Mouse (Mus musculus) lung, postnatal 0 days (tissue): ENCODE data around the gene Gal3st4. TPM values are rescaled to one million over a fixed set of nuclear protein-coding genes. Genes with fewer than 3 reads are reported as not detected.

Experiments used
- ATAC-seq: fragments of 200-750 bp; cut with Nextera tagmentation; 2 replicates; pipeline ENCODE4 v1.8.0; 2017; ENCODE audit warnings: moderate library complexity
- DNase-seq: peaks from one replicate; pipeline ENCODE4 v3.0.0-alpha.2; 2016; ENCODE audit warnings: low spot score
- H3K27ac ChIP-seq: fragments of 300-500 bp; sonication (generic); 2 replicates; pipeline ENCODE4 v1.5.1; 2014; ENCODE audit warnings: antibody characterized with exemption, mild to moderate bottlenecking, low read length, mixed read lengths
- H3K27me3 ChIP-seq: fragments of 300-500 bp; sonication (generic); replicated peaks from 2 replicates; pipeline ENCODE4 v1.6.1; 2014; ENCODE audit warnings: low read length, mixed read lengths; ENCODE audit not compliant: insufficient read depth
- H3K36me3 ChIP-seq: fragments of 300-500 bp; sonication (generic); 2 replicates; pipeline ENCODE4 v1.6.1; 2014; ENCODE audit warnings: low read length, mixed read lengths; ENCODE audit not compliant: insufficient read depth
- H3K4me1 ChIP-seq: fragments of 300-500 bp; sonication (generic); 2 replicates; pipeline ENCODE4 v1.6.1; 2014; ENCODE audit warnings: antibody characterized with exemption, low read depth, low read length, mixed read lengths; ENCODE audit not compliant: insufficient read depth
- H3K4me2 ChIP-seq: fragments of 300-500 bp; sonication (generic); replicated peaks from 2 replicates; pipeline ENCODE4 v1.6.1; 2014; ENCODE audit warnings: low read depth, mild to moderate bottlenecking, low read length, moderate library complexity, mixed read lengths
- H3K4me3 ChIP-seq: fragments of 300-500 bp; sonication (generic); 2 replicates; pipeline ENCODE4 v1.5.1; 2014; ENCODE audit warnings: low read depth, low read length
- H3K9ac ChIP-seq: fragments of 300-500 bp; sonication (generic); replicated peaks from 2 replicates; pipeline ENCODE4 v1.6.1; 2014; ENCODE audit warnings: low read depth, mild to moderate bottlenecking
- H3K9me3 ChIP-seq: fragments of 300-500 bp; sonication (generic); 2 replicates; pipeline ENCODE4 v1.6.1; 2016; ENCODE audit warnings: low read length, mixed read lengths
- CTCF ChIP-seq: IDR thresholded peaks from 2 replicates; pipeline ENCODE4 v1.5.1; 2016; ENCODE audit warnings: antibody characterized with exemption, mild to moderate bottlenecking
- EP300 ChIP-seq: IDR thresholded peaks from 2 replicates; pipeline ENCODE4 v1.6.1; 2016; ENCODE audit warnings: antibody characterized with exemption, mild to moderate bottlenecking, control low read depth
- WGBS: fragments of 180-500 bp; shearing (Covaris S2); extraction: QIAGEN DNeasy Blood & Tissue Kit; methylation state at CpG from one replicate; pipeline ENCODE4 v1.1.7; 2014; 5-methylcytosine and 5-hydroxymethylcytosine counted together
- polyA plus RNA-seq: library from polyadenylated mRNA; unstranded; fragments of >200 nt; fragmentation: Nextera tagmentation; extraction: Ambion mirVana; gene quantifications from 2 replicates; pipeline ENCODE4 v1.2.1, GENCODE M21; 2015

Gal3st4 gene
- polyA plus RNA-seq, 1 experiment from 2014 or later, result 0.84 TPM

DNA sequence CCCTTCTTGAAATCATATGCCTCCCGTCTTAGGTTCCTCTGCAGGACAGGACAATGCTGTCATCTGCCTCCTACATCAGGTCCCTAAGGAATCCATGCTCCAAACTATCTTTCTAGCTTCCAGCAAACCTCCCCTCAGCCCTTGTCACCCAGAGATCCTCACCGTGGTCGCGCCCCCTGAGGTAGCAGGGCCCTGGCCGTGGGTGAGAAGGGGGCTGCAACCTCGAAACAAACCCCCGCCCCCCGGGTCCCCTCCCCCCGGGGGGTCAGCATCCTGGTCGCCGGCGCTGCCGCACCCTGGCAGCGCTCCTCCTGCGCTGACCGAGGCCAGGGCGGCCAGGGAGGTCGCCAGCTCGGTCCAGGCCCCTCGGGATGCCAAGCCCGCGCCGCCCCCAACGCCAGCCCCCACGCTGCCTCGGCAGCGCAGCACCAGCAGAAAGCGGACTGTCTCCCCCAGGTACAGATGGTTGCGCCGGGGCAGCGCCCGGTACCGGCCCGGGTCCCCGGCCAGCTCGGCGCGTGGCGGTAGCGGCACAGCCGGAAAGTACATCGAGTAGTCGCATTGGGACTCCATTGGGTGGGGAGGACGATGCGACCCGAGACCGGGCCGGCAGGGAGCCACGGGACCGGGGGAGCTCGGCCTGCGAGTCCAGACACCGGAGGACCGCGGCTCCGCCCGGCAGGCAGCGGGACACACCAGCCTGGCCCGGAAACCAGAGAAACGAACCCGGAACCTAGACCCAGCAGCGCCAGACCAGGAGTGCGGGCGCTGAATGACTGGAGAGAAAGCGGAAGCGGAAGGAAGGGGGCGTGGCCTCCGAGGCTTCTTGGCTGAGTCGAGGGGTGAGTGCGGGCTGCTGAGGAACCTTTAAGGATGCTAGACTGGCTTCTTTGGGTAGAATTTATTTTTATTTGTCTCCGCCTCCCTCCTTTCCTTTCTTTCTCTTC, 9.1 kb downstream of the Gal3st4 start, which contains the start of gene BC037034:
BC037034 (minus strand) TSS at position 774 of the 947 bp plus-strand sequence.
- H3K27me3 ChIP-seq, result no peaks in the 10 kb centered on the region
- under 1% methylated on average over 60 of the region's 71 CpGs for WGBS
- DNase-seq, result peak; percentile 97
- TF ChIP-seq CTCF (no peak), EP300 (no peak)
- peak within 1 kb of the TSS; percentile 99 for H3K4me2 ChIP-seq
- H3K9me3 ChIP-seq, result no peaks in the 10 kb centered on the region
- 0 out of 2 replicates have a peak, but pooled peaks cover 6% of the 10 kb centered on the region for H3K36me3 ChIP-seq
- peak; percentile 94 for ATAC-seq
- peak within 1 kb of the TSS; percentile 75 for H3K27ac ChIP-seq
- H3K9ac ChIP-seq, result peak within 1 kb of the TSS; percentile 82
- peaks cover 11% of the 10 kb centered on the region for H3K4me1 ChIP-seq
- peak within 1 kb of the TSS; percentile 87 for H3K4me3 ChIP-seq

DNA sequence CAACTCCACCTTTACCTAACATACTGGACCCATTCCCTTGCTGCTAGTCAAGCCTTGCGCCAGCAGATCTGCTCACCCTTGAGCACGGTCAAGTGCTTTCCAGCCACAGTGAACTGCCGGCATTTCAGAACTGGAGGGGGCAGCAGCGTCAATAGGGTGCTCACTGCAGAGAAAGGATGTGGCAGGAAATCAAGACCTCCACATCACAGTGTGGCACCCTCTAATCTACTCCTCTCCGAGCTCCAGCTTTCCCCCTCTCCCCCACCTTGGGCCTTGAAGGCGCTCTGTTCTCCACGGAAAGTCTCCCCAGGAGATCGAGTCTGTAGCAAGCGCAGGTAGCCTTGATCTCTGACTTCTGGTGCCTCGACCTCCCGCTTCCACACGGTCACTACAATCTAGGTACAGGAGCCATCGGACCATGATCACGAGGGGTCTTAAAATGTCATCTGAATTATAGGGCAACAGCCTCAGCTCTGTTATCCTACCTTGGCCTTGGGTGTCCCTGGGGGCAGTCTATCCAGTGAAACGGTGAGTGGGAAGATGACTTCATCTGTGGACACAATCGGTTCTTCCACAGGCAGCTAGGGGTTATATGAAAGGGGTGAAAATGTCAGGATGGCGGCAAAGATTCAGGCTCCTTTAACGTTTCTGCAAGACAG, 9.9 kb downstream of the Gal3st4 start:
- H3K36me3 ChIP-seq, result 0 out of 2 replicates have a peak, but pooled peaks cover 6% of the 10 kb centered on the region
- H3K9me3 ChIP-seq, result no peaks in the 10 kb centered on the region
- H3K27me3 ChIP-seq, result no peaks in the 10 kb centered on the region
- TF ChIP-seq CTCF (peak; percentile 7; the same call in 1 of the 2 replicates), EP300 (no peak)
- peak overlapping the region; percentile 87; the same call in 1 of the 2 replicates for H3K4me3 ChIP-seq
- no peak for ATAC-seq
- H3K4me2 ChIP-seq, result peak overlapping the region; percentile 99
- 54% methylated on average over 18 of the region's 18 CpGs for WGBS
- no peak for DNase-seq
- H3K4me1 ChIP-seq, result peaks cover 11% of the 10 kb centered on the region
- peak overlapping the region; percentile 82 for H3K9ac ChIP-seq
- H3K27ac ChIP-seq, result no peak overlapping the region

DNA sequence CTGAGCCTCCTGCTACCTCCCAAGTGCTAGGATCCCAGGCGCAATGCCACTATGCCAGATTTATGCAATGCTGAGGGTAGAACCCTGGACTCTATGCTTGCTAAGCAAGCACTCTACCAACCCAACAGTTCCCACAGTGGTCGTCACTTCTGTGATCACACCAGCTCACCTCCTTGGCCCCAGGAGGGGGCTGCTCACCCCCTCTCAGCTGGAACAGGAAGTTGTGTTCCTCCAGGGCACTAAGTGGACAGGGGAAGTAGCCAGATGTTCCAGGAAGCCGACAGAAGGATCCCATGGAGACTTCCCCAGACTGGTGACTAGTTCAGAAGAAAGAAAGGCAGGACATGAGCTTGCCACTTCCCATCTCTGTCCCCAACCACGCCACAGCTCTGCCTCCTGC, 10.6 kb downstream of the Gal3st4 start:
- H3K27ac ChIP-seq, result no peak overlapping the region
- no peak overlapping the region for H3K4me3 ChIP-seq
- 77% methylated on average over 4 of the region's 4 CpGs for WGBS
- DNase-seq (peak; percentile 15), ATAC-seq (no peak)
- H3K36me3 ChIP-seq, result 0 out of 2 replicates have a peak, but pooled peaks cover 6% of the 10 kb centered on the region
- no peak for TF ChIP-seq EP300
- TF ChIP-seq CTCF, result no peak
- H3K9me3 ChIP-seq, result no peaks in the 10 kb centered on the region
- H3K27me3 ChIP-seq, result no peaks in the 10 kb centered on the region
- H3K4me2 ChIP-seq, result no peak overlapping the region
- peaks cover 11% of the 10 kb centered on the region for H3K4me1 ChIP-seq
- no peak overlapping the region for H3K9ac ChIP-seq

DNA sequence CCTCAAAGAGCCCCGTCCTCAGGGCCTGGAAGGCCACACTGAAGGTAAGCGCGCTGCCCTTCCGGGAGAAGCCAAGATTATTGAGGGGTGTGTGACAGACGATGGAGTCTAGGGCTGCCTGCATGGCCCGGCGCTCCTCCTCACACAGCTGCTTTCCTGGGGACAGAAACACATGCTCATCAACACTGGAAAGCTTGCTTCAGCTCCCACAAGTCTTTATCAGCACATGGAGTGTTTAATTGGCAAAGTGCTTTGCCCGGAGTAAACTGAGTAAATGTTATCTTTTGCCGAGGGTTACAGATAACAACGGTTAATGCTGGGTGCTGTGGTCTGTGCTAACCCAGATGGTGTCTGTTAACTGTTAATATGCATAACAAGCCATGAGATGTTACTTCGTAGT, 11.8 kb downstream of the Gal3st4 start:
- 77% methylated on average over 11 of the region's 11 CpGs for WGBS
- Histone ChIP-seq H3K4me3 (no peak overlapping the region), H3K9ac (no peak overlapping the region), H3K4me2 (no peak overlapping the region), H3K4me1 (peaks cover 18% of the 10 kb centered on the region), H3K27ac (no peak overlapping the region), H3K36me3 (0 out of 2 replicates have a peak, but pooled peaks cover 6% of the 10 kb centered on the region), H3K9me3 (no peaks in the 10 kb centered on the region), H3K27me3 (no peaks in the 10 kb centered on the region)
- TF ChIP-seq EP300 (no peak), CTCF (no peak)
- DNase-seq (no peak), ATAC-seq (no peak)

DNA sequence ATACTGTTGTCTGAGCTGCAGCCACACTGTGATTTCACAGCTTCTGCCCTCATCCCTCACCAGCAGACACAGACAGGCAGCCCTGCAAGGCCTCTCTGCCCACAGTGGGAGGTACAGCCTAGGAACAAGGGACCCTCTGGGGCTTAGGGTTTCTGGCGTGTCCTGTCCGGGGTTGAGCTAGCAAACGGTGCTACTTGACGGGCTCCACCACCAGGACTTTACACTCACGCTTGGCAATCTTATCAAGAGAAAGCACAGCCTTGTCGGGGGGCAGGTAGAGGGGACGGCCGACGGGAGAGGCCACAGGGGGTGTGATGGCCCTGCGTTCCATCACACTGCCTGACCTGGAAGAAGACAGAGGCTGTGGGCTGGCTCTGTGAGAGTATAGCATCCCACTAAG, 12.6 kb downstream of the Gal3st4 start:
- H3K9me3 ChIP-seq, result no peaks in the 10 kb centered on the region
- WGBS, result 80% methylated on average over 9 of the region's 10 CpGs
- H3K27me3 ChIP-seq, result no peaks in the 10 kb centered on the region
- H3K27ac ChIP-seq, result no peak overlapping the region
- no peak overlapping the region for H3K9ac ChIP-seq
- 0 out of 2 replicates have a peak, but pooled peaks cover 6% of the 10 kb centered on the region for H3K36me3 ChIP-seq
- no peak overlapping the region for H3K4me2 ChIP-seq
- ATAC-seq (no peak), DNase-seq (no peak)
- TF ChIP-seq CTCF, result no peak
- no peak for TF ChIP-seq EP300
- H3K4me3 ChIP-seq, result no peak overlapping the region
- H3K4me1 ChIP-seq, result peaks cover 18% of the 10 kb centered on the region

DNA sequence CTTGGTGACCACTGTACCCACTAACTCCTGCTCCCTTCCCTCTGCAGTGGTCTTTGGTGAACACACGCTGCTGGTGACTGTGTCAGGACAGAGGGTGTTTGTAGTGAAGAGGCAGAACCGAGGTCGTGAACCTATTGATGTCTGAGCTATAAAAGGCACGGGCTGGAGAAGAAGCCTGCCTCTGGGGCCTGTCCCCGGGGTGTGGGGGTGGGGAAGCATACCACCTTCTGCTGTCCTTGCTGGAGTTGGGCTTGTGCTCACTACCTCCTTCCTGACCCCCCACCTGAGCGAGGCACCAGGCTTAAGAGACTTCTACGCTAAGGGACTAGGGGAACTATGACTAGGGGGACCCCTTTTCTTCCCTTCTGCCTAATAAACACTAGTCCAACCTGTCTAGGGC, 13.6 kb downstream of the Gal3st4 start:
- H3K27me3 ChIP-seq, result no peaks in the 10 kb centered on the region
- H3K4me3 ChIP-seq, result no peak overlapping the region
- DNase-seq (no peak), ATAC-seq (no peak)
- no peak for TF ChIP-seq CTCF
- no peak for TF ChIP-seq EP300
- H3K9me3 ChIP-seq, result no peaks in the 10 kb centered on the region
- H3K9ac ChIP-seq, result no peak overlapping the region
- 77% methylated on average over 7 of the region's 7 CpGs for WGBS
- peaks cover 12% of the 10 kb centered on the region; the same call in 1 of the 2 replicates for H3K4me1 ChIP-seq
- no peak overlapping the region for H3K4me2 ChIP-seq
- H3K27ac ChIP-seq, result no peak overlapping the region
- 0 out of 2 replicates have a peak, but pooled peaks cover 6% of the 10 kb centered on the region for H3K36me3 ChIP-seq
